Mouse (Mus musculus): ENCODE results near the gene B630019K06Rik. TPM values are rescaled to one million over a fixed set of nuclear protein-coding genes. Genes with fewer than 3 reads are reported as not detected.

B630019K06Rik gene
- total and polyA plus RNA-seq, 3 experiments, result 0.03 TPM; not detected in 2

Other genes with a start within 250 kb of the B630019K06Rik start
- not detected in 2 replicates for gene Ssxb8, start 201.5 kb upstream of the B630019K06Rik start, total RNA-seq (2012; rRNA removed)
- not detected for gene Ssxb8, start 201.5 kb upstream of the B630019K06Rik start, polyA plus RNA-seq (2012; ENCODE audit: insufficient read depth in 1 of 2, insufficient read length in 2 of 2, low read depth in 1 of 2, low replicate concordance in 2 of 2, missing spikeins in 1 of 2)
- gene Ssx9, start 143.9 kb upstream of the B630019K06Rik start, total RNA-seq (2012; rRNA removed), result not detected in 2 replicates
- not detected for gene Ssx9, start 143.9 kb upstream of the B630019K06Rik start, polyA plus RNA-seq (2012; ENCODE audit: insufficient read depth in 1 of 2, insufficient read length in 2 of 2, low read depth in 1 of 2, low replicate concordance in 2 of 2, missing spikeins in 1 of 2)
- gene Ssxb5, start 88.7 kb upstream of the B630019K06Rik start, total RNA-seq (2012; rRNA removed), result not detected in 2 replicates
- not detected for gene Ssxb5, start 88.7 kb upstream of the B630019K06Rik start, polyA plus RNA-seq (2012; ENCODE audit: insufficient read depth in 1 of 2, insufficient read length in 2 of 2, low read depth in 1 of 2, low replicate concordance in 2 of 2, missing spikeins in 1 of 2)
- not detected in 2 replicates for gene Gm6592, start 48.4 kb upstream of the B630019K06Rik start, total RNA-seq (2012; rRNA removed)
- gene Gm6592, start 48.4 kb upstream of the B630019K06Rik start, polyA plus RNA-seq (2012; ENCODE audit: insufficient read depth in 1 of 2, insufficient read length in 2 of 2, low read depth in 1 of 2, low replicate concordance in 2 of 2, missing spikeins in 1 of 2), result not detected
- gene Gm5751, start 18.1 kb upstream of the B630019K06Rik start, total RNA-seq (2012; rRNA removed), result 1.3 and 2.0 TPM in 2 replicates
- 1 to 10 TPM in 1 of 2 experiments, not detected in 1; 2.1 TPM for gene Gm5751, start 18.1 kb upstream of the B630019K06Rik start, polyA plus RNA-seq (2012; ENCODE audit: insufficient read depth in 1 of 2, insufficient read length in 2 of 2, low read depth in 1 of 2, low replicate concordance in 2 of 2, missing spikeins in 1 of 2)
- not detected in 2 replicates for gene Fthl17b, start 70.6 kb downstream of the B630019K06Rik start, total RNA-seq (2012; rRNA removed)
- gene Fthl17b, start 70.6 kb downstream of the B630019K06Rik start, polyA plus RNA-seq (2012; ENCODE audit: insufficient read depth in 1 of 2, insufficient read length in 2 of 2, low read depth in 1 of 2, low replicate concordance in 2 of 2, missing spikeins in 1 of 2), result not detected
- not detected in 2 replicates for gene Fthl17c, start 84.2 kb downstream of the B630019K06Rik start, total RNA-seq (2012; rRNA removed)
- not detected for gene Fthl17c, start 84.2 kb downstream of the B630019K06Rik start, polyA plus RNA-seq (2012; ENCODE audit: insufficient read depth in 1 of 2, insufficient read length in 2 of 2, low read depth in 1 of 2, low replicate concordance in 2 of 2, missing spikeins in 1 of 2)
- gene Fthl17d, start 94.4 kb downstream of the B630019K06Rik start, total RNA-seq (2012; rRNA removed), result not detected in 2 replicates
- not detected for gene Fthl17d, start 94.4 kb downstream of the B630019K06Rik start, polyA plus RNA-seq (2012; ENCODE audit: insufficient read depth in 1 of 2, insufficient read length in 2 of 2, low read depth in 1 of 2, low replicate concordance in 2 of 2, missing spikeins in 1 of 2)
- not detected in 2 replicates for gene Fthl17e, start 141.1 kb downstream of the B630019K06Rik start, total RNA-seq (2012; rRNA removed)
- not detected for gene Fthl17e, start 141.1 kb downstream of the B630019K06Rik start, polyA plus RNA-seq (2012; ENCODE audit: insufficient read depth in 1 of 2, insufficient read length in 2 of 2, low read depth in 1 of 2, low replicate concordance in 2 of 2, missing spikeins in 1 of 2)
- not detected in 2 replicates for gene Fthl17f, start 170.6 kb downstream of the B630019K06Rik start, total RNA-seq (2012; rRNA removed)
- not detected for gene Fthl17f, start 170.6 kb downstream of the B630019K06Rik start, polyA plus RNA-seq (2012; ENCODE audit: insufficient read depth in 1 of 2, insufficient read length in 2 of 2, low read depth in 1 of 2, low replicate concordance in 2 of 2, missing spikeins in 1 of 2)
- not detected in 2 replicates for gene 4930402K13Rik, start 212.2 kb downstream of the B630019K06Rik start, total RNA-seq (2012; rRNA removed)
- gene 4930402K13Rik, start 212.2 kb downstream of the B630019K06Rik start, polyA plus RNA-seq (2012; ENCODE audit: insufficient read depth in 1 of 2, insufficient read length in 2 of 2, low read depth in 1 of 2, low replicate concordance in 2 of 2, missing spikeins in 1 of 2), result not detected